14 mouse cellular contexts compared by ENCODE assay signal in genomic region chr6:54111416-54111984, GRCm38 (mm10).
DNase-seq lines count a peak whose midpoint lies in the region; ATAC-seq and TF ChIP-seq lines count a peak whose summit lies in the region.
"Had no signal": no experiment of that assay in that cellular context is flagged by ENCODE, and none has a peak within 500 bp of the region (broad histone marks: within the 10 kb centered on the region; RNA-seq: fewer than 3 reads in every experiment).

No protein-coding gene starts in this region.

- no peaks in the 10 kb centered on the region for H3K27me3 ChIP-seq in forebrain, embryonic 15.5 days
- H3K27me3 ChIP-seq: liver, embryonic 12.5 days; neural tube, embryonic 15.5 days had no signal

- DNase-seq in kidney, postnatal 4 days, result peak; percentile 50 to 52
- DNase-seq in kidney, adult 18-20 months, result no peak
- DNase-seq in brain, embryonic 14.5 days (ENCODE audit: low read depth), result peak; percentile 78
- peak; percentile 83 for DNase-seq in cerebellum, adult 8-10 months
- no peak for DNase-seq in adipocyte (ENCODE audit: low spot score)
- DNase-seq in urinary bladder, postnatal 25 days (ENCODE audit: low spot score), result no peak
- DNase-seq: layer of hippocampus, adult 9-11 months; lung, postnatal 10 days had no signal

- H3K9ac ChIP-seq in forebrain, embryonic 15.5 days (replicated peaks), result no peak overlapping the region
- H3K9ac ChIP-seq: hindbrain, embryonic 14.5 days; liver, embryonic 12.5 days; neural tube, embryonic 15.5 days had no signal

- H3K9me3 ChIP-seq in forebrain, embryonic 15.5 days, result no peaks in the 10 kb centered on the region
- H3K9me3 ChIP-seq: liver, embryonic 12.5 days; neural tube, embryonic 15.5 days had no signal

- TF ChIP-seq CTCF in brain, embryonic 14.5 days (IDR thresholded peaks at IDR 0.05; ENCODE audit: borderline replicate concordance, extremely low read depth, insufficient read depth, insufficient read length), result no peak

- no peaks in the 10 kb centered on the region for H3K36me3 ChIP-seq in forebrain, embryonic 15.5 days
- H3K36me3 ChIP-seq: liver, embryonic 12.5 days; neural tube, embryonic 15.5 days had no signal

- H3K27ac ChIP-seq in forebrain, embryonic 15.5 days (replicated peaks), result peak overlapping the region; percentile 5; the same call in 1 of the 2 replicates
- H3K27ac ChIP-seq: hindbrain, embryonic 14.5 days; kidney, postnatal 0 days; liver, embryonic 12.5 days; neural tube, embryonic 15.5 days had no signal

- peaks cover 21% of the 10 kb centered on the region for H3K4me1 ChIP-seq in forebrain, embryonic 15.5 days
- H3K4me1 ChIP-seq: neural tube, embryonic 15.5 days had no signal

- H3K4me3 ChIP-seq in forebrain, embryonic 15.5 days, result no peak overlapping the region
- H3K4me3 ChIP-seq: liver, embryonic 12.5 days; neural tube, embryonic 15.5 days had no signal

- no peak overlapping the region for H3K4me2 ChIP-seq in forebrain, embryonic 15.5 days (replicated peaks)
- H3K4me2 ChIP-seq: hindbrain, embryonic 14.5 days; liver, embryonic 12.5 days; neural tube, embryonic 15.5 days had no signal

- TF ChIP-seq POLR2A in brain, embryonic 14.5 days (IDR thresholded peaks at IDR 0.05; ENCODE audit: borderline replicate concordance, extremely low read depth, insufficient read depth, insufficient read length, poor library complexity, severe bottlenecking), result no peak

- no peak for ATAC-seq in forebrain, embryonic 15.5 days (replicated peaks)
- ATAC-seq: CD4-positive, CD25-positive, alpha-beta regulatory T cell, adult 4 months; liver, embryonic 12.5 days had no signal

- WGBS in forebrain, embryonic 15.5 days, result 2% methylated on average over 4 of the region's 4 CpGs

Comparison
In these comparisons a context has a peak if more than half of its experiments do, and no peak if none do; other contexts are left out.
1. DNase-seq: peak in kidney, postnatal 4 days (2 of 2), brain, embryonic 14.5 days (single experiment) and cerebellum, adult 8-10 months (single experiment); none in kidney, adult 18-20 months (single experiment), adipocyte (single experiment) and urinary bladder, postnatal 25 days (single experiment).